Mouse (Mus musculus) stomach, embryonic 14.5 days (tissue): Measurements from ENCODE around the gene Mdga1. TPM values are rescaled to one million over a fixed set of nuclear protein-coding genes. Genes with fewer than 3 reads are reported as not detected.

Source experiments
- ATAC-seq: fragments of 200-750 bp; cut with Nextera tagmentation; 2 replicates; pipeline ENCODE4 v1.8.0; 2017; ENCODE audit warnings: low read depth, moderate TSS enrichment; ENCODE audit not compliant: insufficient number of reproducible peaks, insufficient read depth, low FRiP score
- H3K27ac ChIP-seq: fragments of 300-500 bp; sonication (generic); 2 replicates; pipeline ENCODE4 v1.5.1; 2014; ENCODE audit warnings: mild to moderate bottlenecking, low read length, moderate library complexity, mixed read lengths
- H3K27me3 ChIP-seq: fragments of 300-500 bp; sonication (generic); 2 replicates; pipeline ENCODE4 v1.6.1; 2014; ENCODE audit warnings: low read length, control low read depth, mixed read lengths; ENCODE audit not compliant: control insufficient read depth, insufficient read depth
- H3K36me3 ChIP-seq: fragments of 300-500 bp; sonication (generic); 2 replicates; pipeline ENCODE4 v1.6.1; 2014; ENCODE audit warnings: mild to moderate bottlenecking, control low read depth, low read length, moderate library complexity, mixed read lengths; ENCODE audit not compliant: control insufficient read depth, insufficient read depth
- H3K4me1 ChIP-seq: fragments of 300-500 bp; sonication (generic); 2 replicates; pipeline ENCODE4 v1.6.1; 2014; ENCODE audit warnings: low read length, control low read depth, mixed read lengths; ENCODE audit not compliant: control insufficient read depth, insufficient read depth
- H3K4me2 ChIP-seq: fragments of 300-500 bp; sonication (generic); replicated peaks from 2 replicates; pipeline ENCODE4 v1.6.1; 2014; ENCODE audit warnings: low read depth, low read length, control low read depth
- H3K4me3 ChIP-seq: fragments of 300-500 bp; sonication (generic); 2 replicates; pipeline ENCODE4 v1.5.1; 2014; ENCODE audit warnings: low read depth, low read length, control low read depth
- H3K9ac ChIP-seq: fragments of 300-500 bp; sonication (generic); replicated peaks from 2 replicates; pipeline ENCODE4 v1.6.1; 2014; ENCODE audit warnings: low read depth, mild to moderate bottlenecking, control low read depth, low read length, moderate library complexity, mixed read lengths
- H3K9me3 ChIP-seq: fragments of 300-500 bp; sonication (generic); 2 replicates; pipeline ENCODE4 v1.6.1; 2016; ENCODE audit warnings: low read depth, low read length, control low read depth; ENCODE audit not compliant: control insufficient read depth
- WGBS: fragments of 180-500 bp; shearing (Covaris S2); extraction: QIAGEN DNeasy Blood & Tissue Kit; methylation state at CpG from one replicate; pipeline ENCODE4 v1.1.7; 2014; 5-methylcytosine and 5-hydroxymethylcytosine counted together
- polyA plus RNA-seq: library from polyadenylated mRNA; unstranded; fragments of >200 nt; fragmentation: Nextera tagmentation; extraction: Ambion mirVana; gene quantifications from 2 replicates; pipeline ENCODE4 v1.2.1, GENCODE M21; 2014

Gene Mdga1
- polyA plus RNA-seq, 1 experiment from 2014 or later: 5.9 TPM

- ATAC-seq: no peak
- H3K4me2 ChIP-seq: no peak overlapping the region
- WGBS: 47% methylated on average over 9 of the region's 9 CpGs
- peaks cover 10% of the 10 kb centered on the region; the same call in 1 of the 2 replicates for H3K4me1 ChIP-seq
- H3K4me3 ChIP-seq: no peak overlapping the region
- H3K9me3 ChIP-seq: no peaks in the 10 kb centered on the region
- H3K27ac ChIP-seq: no peak overlapping the region
- 0 out of 2 replicates have a peak, but pooled peaks cover 8% of the 10 kb centered on the region for H3K27me3 ChIP-seq
- H3K36me3 ChIP-seq: no peaks in the 10 kb centered on the region
- H3K9ac ChIP-seq: no peak overlapping the region
Observed at GRCm38 (mm10) chr17:29883351-29883750, 86.5 kb downstream of the Mdga1 start.

GRCm38 (mm10) chr17:29882885-29883284 is 87.0 kb downstream of the Mdga1 start:
- no peaks in the 10 kb centered on the region for H3K36me3 ChIP-seq
- no peak overlapping the region for H3K4me3 ChIP-seq
- H3K27me3 ChIP-seq: 0 out of 2 replicates have a peak, but pooled peaks cover 8% of the 10 kb centered on the region
- H3K9me3 ChIP-seq: no peaks in the 10 kb centered on the region
- 2% methylated on average over 5 of the region's 5 CpGs for WGBS
- no peak for ATAC-seq
- H3K9ac ChIP-seq: no peak overlapping the region
- no peak overlapping the region for H3K4me2 ChIP-seq
- H3K4me1 ChIP-seq: peaks cover 10% of the 10 kb centered on the region; the same call in 1 of the 2 replicates
- H3K27ac ChIP-seq: no peak overlapping the region

GRCm38 (mm10) chr17:29880251-29880650 is 89.6 kb downstream of the Mdga1 start:
- Histone ChIP-seq H3K9me3 (no peaks in the 10 kb centered on the region), H3K4me3 (no peak overlapping the region), H3K36me3 (no peaks in the 10 kb centered on the region), H3K27me3 (0 out of 2 replicates have a peak, but pooled peaks cover 2% of the 10 kb centered on the region), H3K4me2 (no peak overlapping the region), H3K9ac (no peak overlapping the region), H3K27ac (no peak overlapping the region), H3K4me1 (no peaks in the 10 kb centered on the region)
- 66% methylated on average over 10 of the region's 10 CpGs for WGBS
- no peak for ATAC-seq

GRCm38 (mm10) chr17:29878990-29879389 is 90.9 kb downstream of the Mdga1 start:
- H3K36me3 ChIP-seq: no peaks in the 10 kb centered on the region
- no peak for ATAC-seq
- H3K4me3 ChIP-seq: no peak overlapping the region
- H3K9ac ChIP-seq: no peak overlapping the region
- H3K9me3 ChIP-seq: no peaks in the 10 kb centered on the region
- H3K4me2 ChIP-seq: no peak overlapping the region
- H3K27me3 ChIP-seq: no peaks in the 10 kb centered on the region
- no peaks in the 10 kb centered on the region for H3K4me1 ChIP-seq
- WGBS: 81% methylated on average over 10 of the region's 10 CpGs
- H3K27ac ChIP-seq: no peak overlapping the region

- no peaks in the 10 kb centered on the region for H3K9me3 ChIP-seq
- no peaks in the 10 kb centered on the region for H3K36me3 ChIP-seq
- no peak overlapping the region for H3K27ac ChIP-seq
- 12% methylated on average over 27 of the region's 27 CpGs for WGBS
- H3K4me2 ChIP-seq: peak overlapping the region; percentile 18; the same call in 1 of the 2 replicates
- no peaks in the 10 kb centered on the region for H3K4me1 ChIP-seq
- peak; percentile 18; the same call in 1 of the 2 replicates for ATAC-seq
- H3K27me3 ChIP-seq: no peaks in the 10 kb centered on the region
- no peak overlapping the region for H3K9ac ChIP-seq
- no peak overlapping the region for H3K4me3 ChIP-seq
Observed at GRCm38 (mm10) chr17:29874082-29874679, 95.7 kb downstream of the Mdga1 start.

- H3K4me1 ChIP-seq: no peaks in the 10 kb centered on the region
- no peaks in the 10 kb centered on the region for H3K27me3 ChIP-seq
- no peaks in the 10 kb centered on the region for H3K36me3 ChIP-seq
- no peak overlapping the region for H3K27ac ChIP-seq
- H3K9ac ChIP-seq: no peak overlapping the region
- no peak overlapping the region for H3K4me3 ChIP-seq
- peaks cover under 1% of the 10 kb centered on the region; the same call in 1 of the 2 replicates for H3K9me3 ChIP-seq
- 70% methylated on average over 7 of the region's 7 CpGs for WGBS
- no peak for ATAC-seq
- no peak overlapping the region for H3K4me2 ChIP-seq
Observed at GRCm38 (mm10) chr17:29873580-29874015, 96.3 kb downstream of the Mdga1 start.

- Histone ChIP-seq H3K36me3 (no peaks in the 10 kb centered on the region), H3K9me3 (peaks cover 5% of the 10 kb centered on the region; the same call in 1 of the 2 replicates), H3K27me3 (no peaks in the 10 kb centered on the region), H3K4me2 (no peak overlapping the region), H3K4me1 (no peaks in the 10 kb centered on the region), H3K4me3 (no peak overlapping the region), H3K9ac (no peak overlapping the region), H3K27ac (no peak overlapping the region)
- WGBS: 70% methylated on average over 12 of the region's 12 CpGs
- no peak for ATAC-seq
Observed at GRCm38 (mm10) chr17:29870316-29870715, 99.6 kb downstream of the Mdga1 start.

- no peak overlapping the region for H3K27ac ChIP-seq
- H3K9ac ChIP-seq: no peak overlapping the region
- H3K4me3 ChIP-seq: no peak overlapping the region
- ATAC-seq: no peak
- H3K9me3 ChIP-seq: peaks cover 5% of the 10 kb centered on the region; the same call in 1 of the 2 replicates
- H3K36me3 ChIP-seq: no peaks in the 10 kb centered on the region
- no peaks in the 10 kb centered on the region for H3K4me1 ChIP-seq
- 42% methylated on average over 6 of the region's 6 CpGs for WGBS
- H3K27me3 ChIP-seq: no peaks in the 10 kb centered on the region
- H3K4me2 ChIP-seq: no peak overlapping the region
Observed at GRCm38 (mm10) chr17:29865914-29866313, 104.0 kb downstream of the Mdga1 start.

- H3K36me3 ChIP-seq: no peaks in the 10 kb centered on the region
- H3K4me2 ChIP-seq: no peak overlapping the region
- H3K9ac ChIP-seq: no peak overlapping the region
- 55% methylated on average over 7 of the region's 7 CpGs for WGBS
- no peaks in the 10 kb centered on the region for H3K27me3 ChIP-seq
- H3K27ac ChIP-seq: no peak overlapping the region
- no peaks in the 10 kb centered on the region for H3K4me1 ChIP-seq
- H3K4me3 ChIP-seq: no peak overlapping the region
- peaks cover 5% of the 10 kb centered on the region; the same call in 1 of the 2 replicates for H3K9me3 ChIP-seq
- ATAC-seq: no peak
Observed at GRCm38 (mm10) chr17:29864440-29864839, 105.4 kb downstream of the Mdga1 start.
